Mouse (Mus musculus): ENCODE data around the gene Csf2ra. TPM values are rescaled to one million over a fixed set of nuclear protein-coding genes. Genes with fewer than 3 reads are reported as not detected.
A peak's percentile ranks its signal among the peaks of the same experiment; 100 is the strongest.
"Not testable (repeated sequence)": the region's sequence is repeated elsewhere in the genome, so short reads cannot be mapped to it uniquely, and the experiment has no call there.

Gene Csf2ra
- polyA plus RNA-seq, 1 experiment from 2014 or later = 13.2 TPM

- WGBS = 14% methylated on average over 13 of the region's 13 CpGs
- Histone ChIP-seq H3K4me1 (replicated peaks; ENCODE audit: control insufficient read depth, insufficient read depth, low read length) (no peaks in the 10 kb centered on the region), H3K4me2 (replicated peaks; ENCODE audit: low read depth) (no peak overlapping the region), H3K27ac (ENCODE audit: low read depth, low read length) (no peak overlapping the region), H3K4me3 (ENCODE audit: low read depth, low read length) (no peak overlapping the region), H3K9ac (ENCODE audit: low read depth, low read length) (no peak overlapping the region), H3K27me3 (replicated peaks; ENCODE audit: control insufficient read depth, insufficient read depth, low read length) (no peaks in the 10 kb centered on the region), H3K36me3 (ENCODE audit: control insufficient read depth, insufficient read depth) (no peaks in the 10 kb centered on the region), H3K9me3 (ENCODE audit: control insufficient read depth) (no peaks in the 10 kb centered on the region)
- no peak for ATAC-seq
- no peak for TF ChIP-seq CTCF (IDR thresholded peaks at IDR 0.05; ENCODE audit: low read depth)
Observed at GRCm38 (mm10) chr19:61199316-61199715, 28.9 kb downstream of the Csf2ra start.

GRCm38 (mm10) chr19:61183590-61183989, 44.6 kb downstream of the Csf2ra start, which contains the start of gene Gm6020:
TSS of gene Gm6020 (plus strand) at chr19:61183890.
- ATAC-seq; H3K9ac ChIP-seq (ENCODE audit: low read depth, low read length); H3K4me1 ChIP-seq (replicated peaks; ENCODE audit: control insufficient read depth, insufficient read depth, low read length); H3K27ac ChIP-seq (ENCODE audit: low read depth, low read length); H3K36me3 ChIP-seq (ENCODE audit: control insufficient read depth, insufficient read depth); H3K4me3 ChIP-seq (ENCODE audit: low read depth, low read length); H3K27me3 ChIP-seq (replicated peaks; ENCODE audit: control insufficient read depth, insufficient read depth, low read length); H3K4me2 ChIP-seq (replicated peaks; ENCODE audit: low read depth): not testable (repeated sequence)
- 90% methylated on average over 2 of the region's 2 CpGs for WGBS
- peaks cover 17% of the 10 kb centered on the region; the same call in 1 of the 2 replicates for H3K9me3 ChIP-seq (ENCODE audit: control insufficient read depth)

DNA sequence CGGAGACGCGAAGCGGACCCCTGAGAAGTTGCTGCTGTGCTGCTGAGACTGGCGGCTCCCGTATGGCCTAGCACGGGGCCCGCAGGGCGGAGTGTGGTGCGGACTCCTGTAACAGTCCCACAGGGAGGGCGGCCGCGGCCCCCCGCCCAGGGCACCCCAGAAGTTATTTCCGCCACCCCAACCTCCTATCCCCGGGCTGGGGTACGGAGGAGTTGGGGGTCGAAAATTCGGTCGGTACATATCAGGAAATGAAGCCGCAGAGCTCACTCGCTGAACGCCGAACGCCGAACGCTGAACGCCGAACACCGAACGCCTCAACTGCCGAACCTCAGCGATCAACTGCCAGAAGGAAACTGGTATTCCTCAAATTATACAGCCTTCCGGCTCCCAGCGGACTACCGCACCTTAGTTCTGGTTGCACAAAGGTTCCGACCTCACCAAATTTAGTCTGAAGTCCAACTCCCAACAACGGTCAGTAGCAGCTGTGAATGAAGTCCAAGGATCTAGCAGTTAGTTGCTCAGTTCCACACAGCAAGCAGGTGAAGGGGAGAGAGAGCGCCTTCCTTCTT, 52.4 kb downstream of the Csf2ra start, which contains the start of gene Gm7102:
TSS of gene Gm7102 (minus strand) at position 554 of the 569 bp plus-strand sequence.
- Histone ChIP-seq H3K36me3 (ENCODE audit: control insufficient read depth, insufficient read depth) (peaks cover 3% of the 10 kb centered on the region; the same call in 1 of the 2 replicates), H3K27me3 (replicated peaks; ENCODE audit: control insufficient read depth, insufficient read depth, low read length) (no peaks in the 10 kb centered on the region), H3K27ac (ENCODE audit: low read depth, low read length) (no peak within 1 kb of the TSS), H3K9ac (ENCODE audit: low read depth, low read length) (no peak within 1 kb of the TSS), H3K9me3 (ENCODE audit: control insufficient read depth) (no peaks in the 10 kb centered on the region), H3K4me2 (replicated peaks; ENCODE audit: low read depth) (peak within 1 kb of the TSS; percentile 59), H3K4me1 (replicated peaks; ENCODE audit: control insufficient read depth, insufficient read depth, low read length) (no peaks in the 10 kb centered on the region), H3K4me3 (ENCODE audit: low read depth, low read length) (peak within 1 kb of the TSS; percentile 18)
- WGBS = 42% methylated on average over 39 of the region's 39 CpGs
- no peak for TF ChIP-seq CTCF (IDR thresholded peaks at IDR 0.05; ENCODE audit: low read depth)
- no peak; the same call in 1 of the 2 replicates for ATAC-seq

Other genes with a start within 250 kb of the Csf2ra start
- gene Zfp950, start 87.6 kb downstream of the Csf2ra start, polyA plus RNA-seq (2015; fragmentation: Nextera tagmentation; extraction: Ambion mirVana) = 25.8 and 28.3 TPM in 2 replicates
- gene Gm7102, start 52.1 kb downstream of the Csf2ra start, polyA plus RNA-seq (2015; fragmentation: Nextera tagmentation; extraction: Ambion mirVana) = 0.09 TPM in 1 of 2 replicates, not detected in the other
- not detected in 2 replicates for gene Gm6020, start 44.5 kb downstream of the Csf2ra start, polyA plus RNA-seq (2015; fragmentation: Nextera tagmentation; extraction: Ambion mirVana)
- gene Gm21060, start 68.6 kb upstream of the Csf2ra start, polyA plus RNA-seq (2015; fragmentation: Nextera tagmentation; extraction: Ambion mirVana) = not detected in 2 replicates

All from intestine, postnatal 0 days (tissue).